10 mouse cellular contexts compared by ENCODE assay signal in the genomic region with DNA sequence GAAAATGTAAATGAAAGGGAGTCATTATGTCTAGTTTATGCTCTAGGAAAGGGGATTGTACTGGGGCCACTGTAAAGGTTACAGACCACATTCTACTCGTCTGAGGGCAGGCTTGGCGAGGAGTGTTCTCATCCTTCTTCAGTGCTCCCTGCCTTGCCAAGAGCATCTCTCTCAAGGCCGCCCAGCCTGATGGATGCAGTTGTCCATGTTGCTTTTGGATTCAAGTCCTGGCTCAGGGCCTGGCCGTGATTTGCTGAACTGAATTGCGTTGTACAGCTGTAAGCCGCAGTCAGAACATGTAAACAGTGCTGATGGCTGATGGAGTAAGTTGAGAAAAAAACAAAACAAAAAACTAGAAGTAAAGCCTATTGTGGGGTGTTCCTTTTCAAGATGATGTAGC. TPM values are rescaled to one million over a fixed set of nuclear protein-coding genes. Genes with fewer than 3 reads are reported as not detected.
DNase-seq lines count a peak whose midpoint lies in the region; ATAC-seq and TF ChIP-seq lines count a peak whose summit lies in the region.
"Had no signal": no experiment of that assay in that cellular context is flagged by ENCODE, and none has a peak within 500 bp of the region (broad histone marks: within the 10 kb centered on the region; RNA-seq: fewer than 3 reads in every experiment).

No protein-coding gene starts in this region.

- no peaks in the 10 kb centered on the region for H3K27me3 ChIP-seq in kidney, postnatal 0 days (ENCODE audit: insufficient read depth, low read length)
- H3K27me3 ChIP-seq in stomach, embryonic 16.5 days (ENCODE audit: control insufficient read depth, insufficient read depth, low read length) = no peaks in the 10 kb centered on the region
- no peaks in the 10 kb centered on the region for H3K27me3 ChIP-seq in thymus, adult 2 months (ENCODE audit: control insufficient read depth, insufficient read depth, low read length)
- H3K27me3 ChIP-seq: limb, embryonic 13.5 days had no signal

- H3K4me3 ChIP-seq in kidney, postnatal 0 days (replicated peaks; ENCODE audit: low read depth, low read length) = no peak overlapping the region
- no peak overlapping the region for H3K4me3 ChIP-seq in stomach, embryonic 16.5 days (replicated peaks; ENCODE audit: low read length)
- no peak overlapping the region for H3K4me3 ChIP-seq in thymus, adult 2 months (ENCODE audit: control insufficient read depth, insufficient read depth, low read length)
- H3K4me3 ChIP-seq: limb, embryonic 13.5 days had no signal

- H3K4me1 ChIP-seq in kidney, postnatal 0 days (replicated peaks; ENCODE audit: insufficient read depth, low read length) = no peaks in the 10 kb centered on the region
- no peaks in the 10 kb centered on the region for H3K4me1 ChIP-seq in stomach, embryonic 16.5 days (ENCODE audit: control insufficient read depth, insufficient read depth, low read length)
- no peaks in the 10 kb centered on the region for H3K4me1 ChIP-seq in thymus, adult 2 months (replicated peaks; ENCODE audit: control insufficient read depth, insufficient read depth, low read length)
- H3K4me1 ChIP-seq: limb, embryonic 13.5 days had no signal

- H3K9ac ChIP-seq in kidney, postnatal 0 days (ENCODE audit: low read depth, low read length) = no peak overlapping the region
- no peak overlapping the region for H3K9ac ChIP-seq in stomach, embryonic 16.5 days (ENCODE audit: low read length)
- H3K9ac ChIP-seq: limb, embryonic 13.5 days had no signal

- TF ChIP-seq POLR2A in thymus, adult 2 months (IDR thresholded peaks at IDR 0.05; ENCODE audit: control insufficient read depth, extremely low read depth, insufficient read depth, low read length, poor library complexity) = no peak

- H3K9me3 ChIP-seq in kidney, postnatal 0 days (replicated peaks; ENCODE audit: low read length) = no peaks in the 10 kb centered on the region
- H3K9me3 ChIP-seq in stomach, embryonic 16.5 days (replicated peaks; ENCODE audit: control insufficient read depth, low read length) = no peaks in the 10 kb centered on the region
- H3K9me3 ChIP-seq: limb, embryonic 13.5 days had no signal

- TF ChIP-seq CTCF in kidney, postnatal 0 days (IDR thresholded peaks at IDR 0.05; ENCODE audit: low read depth) = no peak
- TF ChIP-seq CTCF in thymus, adult 2 months (IDR thresholded peaks at IDR 0.05; ENCODE audit: borderline replicate concordance, control insufficient read depth, extremely low read depth, insufficient read depth, low read length, poor library complexity) = no peak

- no peak overlapping the region for H3K27ac ChIP-seq in kidney, postnatal 0 days
- peak overlapping the region; percentile 90; the same call in 1 of the 2 replicates for H3K27ac ChIP-seq in stomach, embryonic 16.5 days (ENCODE audit: low read length)
- no peak overlapping the region for H3K27ac ChIP-seq in thymus, adult 2 months (ENCODE audit: control insufficient read depth, insufficient read depth, low read length)
- H3K27ac ChIP-seq: limb, embryonic 13.5 days had no signal

- WGBS in kidney, postnatal 0 days = 62% methylated on average over 6 of the region's 6 CpGs
- 62% methylated on average over 6 of the region's 6 CpGs for WGBS in stomach, embryonic 16.5 days
- WGBS in thymus, adult 2 months = 98% methylated on average over 6 of the region's 6 CpGs

- H3K36me3 ChIP-seq in kidney, postnatal 0 days (ENCODE audit: insufficient read depth, low read length) = no peaks in the 10 kb centered on the region
- no peaks in the 10 kb centered on the region for H3K36me3 ChIP-seq in stomach, embryonic 16.5 days (ENCODE audit: control insufficient read depth, insufficient read depth, low read length)
- no peaks in the 10 kb centered on the region for H3K36me3 ChIP-seq in thymus, adult 2 months (ENCODE audit: control insufficient read depth, insufficient read depth, low read length)
- H3K36me3 ChIP-seq: limb, embryonic 13.5 days had no signal

- peak; percentile 49 for DNase-seq in ovary, adult 18-20 months (ENCODE audit: low spot score)
- DNase-seq in ovary, postnatal 10 days (ENCODE audit: low spot score) = no peak
- peak; percentile 56 for DNase-seq in gastrocnemius, postnatal 25 days
- peak; percentile 33 for DNase-seq in kidney, postnatal 0 days (ENCODE audit: low spot score)
- no peak for DNase-seq in thymus, adult 2 months
- no peak for DNase-seq in right cerebral cortex, postnatal 14 days
- DNase-seq: thymus, postnatal 4 days had no signal

- no peak for ATAC-seq in kidney, postnatal 0 days (replicated peaks; ENCODE audit: low FRiP score, low read depth)
- peak; percentile 89 for ATAC-seq in stomach, embryonic 16.5 days (ENCODE audit: insufficient read depth, low FRiP score)
- no peak for ATAC-seq in erythroblast, adult 5-6 weeks (replicated peaks; ENCODE audit: low FRiP score, poor library complexity, severe bottlenecking)

- H3K4me2 ChIP-seq in kidney, postnatal 0 days (ENCODE audit: low read length) = no peak overlapping the region
- H3K4me2 ChIP-seq in stomach, embryonic 16.5 days (ENCODE audit: low read depth, low read length) = no peak overlapping the region
- H3K4me2 ChIP-seq: limb, embryonic 13.5 days had no signal

RNA-seq across cellular contexts. Expression of a gene that starts 7.4 kb away (rescaled TPM):
- 10 to 100 TPM; 15.2 to 26.1 TPM for total RNA-seq in gastrocnemius, postnatal 25 days (2021)
- polyA plus RNA-seq in kidney, postnatal 0 days (2015; fragmentation: Nextera tagmentation; extraction: Ambion mirVana) = 0.32 and 0.62 TPM in 2 replicates
- polyA plus RNA-seq in stomach, embryonic 16.5 days (2015; fragmentation: Nextera tagmentation; extraction: Ambion mirVana) = 0.84 and 1.2 TPM in 2 replicates
- total RNA-seq in erythroblast, adult 5-6 weeks (2015; ENCODE audit: low replicate concordance) = not detected in 2 replicates
- total RNA-seq in erythroblast, adult 5-6 weeks (2017; ENCODE audit: low replicate concordance) = not detected in 2 replicates
- 0.39 and 0.45 TPM in 2 replicates for polyA plus RNA-seq in thymus, adult 2 months (2012; rRNA removed)

Comparison
In these comparisons a context has a peak if more than half of its experiments do, and no peak if none do; other contexts are left out.
1. DNase-seq: peak in ovary, adult 18-20 months (single experiment), gastrocnemius, postnatal 25 days (single experiment) and kidney, postnatal 0 days (single experiment); none in ovary, postnatal 10 days (single experiment), thymus, adult 2 months (single experiment) and right cerebral cortex, postnatal 14 days (single experiment).